Mouse (Mus musculus): ENCODE measurements around the gene Syngr2. TPM values are rescaled to one million over a fixed set of nuclear protein-coding genes. Genes with fewer than 3 reads are reported as not detected.
A peak's percentile ranks its signal among the peaks of the same experiment; 100 is the strongest.

Syngr2 gene
- polyA plus RNA-seq, 1 experiment: 188 TPM

GRCm38 (mm10) chr11:117766275-117766674 lies 43.2 kb upstream of the Syngr2 start:
- H3K36me3 ChIP-seq (ENCODE audit: control insufficient read depth, insufficient read depth, low read length): peaks cover 45% of the 10 kb centered on the region
- no peaks in the 10 kb centered on the region for H3K27me3 ChIP-seq (ENCODE audit: control insufficient read depth, insufficient read depth, low read length)
- no peak overlapping the region for H3K4me3 ChIP-seq (ENCODE audit: extremely low read depth, insufficient read depth, insufficient read length)
- 91% methylated on average over 3 of the region's 3 CpGs for WGBS
- H3K4me1 ChIP-seq (ENCODE audit: control insufficient read depth, insufficient read depth, insufficient read length): peaks cover 4% of the 10 kb centered on the region; the same call in 1 of the 2 replicates
- H3K27ac ChIP-seq (ENCODE audit: insufficient read depth, low read length): no peak overlapping the region
- TF ChIP-seq POLR2A (IDR thresholded peaks at IDR 0.05; ENCODE audit: low read depth, low read length): no peak
- no peak for TF ChIP-seq CTCF (IDR thresholded peaks at IDR 0.05; ENCODE audit: extremely low read depth, insufficient read depth, insufficient read length, insufficient replicate concordance)
- DNase-seq (ENCODE audit: low read depth in 1 of 2, low spot score in 2 of 2): no peak

GRCm38 (mm10) chr11:117768725-117769682 lies 40.5 kb upstream of the Syngr2 start:
- WGBS: 89% methylated on average over 20 of the region's 20 CpGs
- Histone ChIP-seq H3K4me3 (ENCODE audit: extremely low read depth, insufficient read depth, insufficient read length) (no peak overlapping the region), H3K36me3 (ENCODE audit: control insufficient read depth, insufficient read depth, low read length) (peaks cover 57% of the 10 kb centered on the region), H3K27ac (ENCODE audit: insufficient read depth, low read length) (no peak overlapping the region), H3K27me3 (ENCODE audit: control insufficient read depth, insufficient read depth, low read length) (no peaks in the 10 kb centered on the region), H3K4me1 (ENCODE audit: control insufficient read depth, insufficient read depth, insufficient read length) (no peaks in the 10 kb centered on the region; the same call in 1 of the 2 replicates)
- TF ChIP-seq CTCF (IDR thresholded peaks at IDR 0.05; ENCODE audit: extremely low read depth, insufficient read depth, insufficient read length, insufficient replicate concordance) (no peak), POLR2A (IDR thresholded peaks at IDR 0.05; ENCODE audit: low read depth, low read length) (no peak)
- peak in 1 of 2 experiments; percentile 3 for DNase-seq (ENCODE audit: low read depth in 1 of 2, low spot score in 2 of 2)

- Histone ChIP-seq H3K36me3 (ENCODE audit: control insufficient read depth, insufficient read depth, low read length) (peaks cover 58% of the 10 kb centered on the region), H3K4me1 (ENCODE audit: control insufficient read depth, insufficient read depth, insufficient read length) (no peaks in the 10 kb centered on the region; the same call in 1 of the 2 replicates), H3K27ac (ENCODE audit: insufficient read depth, low read length) (no peak overlapping the region), H3K27me3 (ENCODE audit: control insufficient read depth, insufficient read depth, low read length) (no peaks in the 10 kb centered on the region), H3K4me3 (ENCODE audit: extremely low read depth, insufficient read depth, insufficient read length) (no peak overlapping the region)
- 93% methylated on average over 7 of the region's 7 CpGs for WGBS
- TF ChIP-seq CTCF (IDR thresholded peaks at IDR 0.05; ENCODE audit: extremely low read depth, insufficient read depth, insufficient read length, insufficient replicate concordance) (no peak), POLR2A (IDR thresholded peaks at IDR 0.05; ENCODE audit: low read depth, low read length) (no peak)
- DNase-seq (ENCODE audit: low read depth in 1 of 2, low spot score in 2 of 2): no peak
Measured at GRCm38 (mm10) chr11:117769683-117770047, 39.8 kb upstream of the Syngr2 start.

DNA sequence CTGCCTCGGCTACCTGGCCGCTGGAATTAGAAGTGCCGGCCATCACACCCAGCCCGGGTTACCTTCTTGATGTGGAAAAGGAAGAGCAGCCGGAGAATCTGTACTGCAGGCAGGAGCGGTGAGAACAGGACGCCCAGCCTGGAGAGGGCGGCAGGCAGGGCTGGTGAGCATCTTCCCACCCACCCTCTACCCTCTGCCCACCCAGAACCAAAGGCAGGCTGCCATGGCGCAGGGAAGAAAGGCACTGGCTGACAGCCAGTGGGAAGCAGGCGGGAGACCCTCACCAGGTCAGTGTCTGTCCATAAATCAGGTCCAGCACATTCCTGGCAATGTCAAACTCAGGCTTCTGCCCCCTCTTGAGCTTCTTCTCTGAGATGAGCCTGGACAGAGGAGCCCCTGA lies 39.1 kb upstream of the Syngr2 start:
- no peak overlapping the region for H3K27ac ChIP-seq (ENCODE audit: insufficient read depth, low read length)
- no peak overlapping the region for H3K4me3 ChIP-seq (ENCODE audit: extremely low read depth, insufficient read depth, insufficient read length)
- no peaks in the 10 kb centered on the region for H3K27me3 ChIP-seq (ENCODE audit: control insufficient read depth, insufficient read depth, low read length)
- TF ChIP-seq POLR2A (IDR thresholded peaks at IDR 0.05; ENCODE audit: low read depth, low read length) (no peak), CTCF (IDR thresholded peaks at IDR 0.05; ENCODE audit: extremely low read depth, insufficient read depth, insufficient read length, insufficient replicate concordance) (no peak)
- 97% methylated on average over 10 of the region's 10 CpGs for WGBS
- DNase-seq (ENCODE audit: low read depth in 1 of 2, low spot score in 2 of 2): no peak
- peaks cover 58% of the 10 kb centered on the region for H3K36me3 ChIP-seq (ENCODE audit: control insufficient read depth, insufficient read depth, low read length)
- no peaks in the 10 kb centered on the region; the same call in 1 of the 2 replicates for H3K4me1 ChIP-seq (ENCODE audit: control insufficient read depth, insufficient read depth, insufficient read length)

GRCm38 (mm10) chr11:117772352-117772751 lies 37.1 kb upstream of the Syngr2 start:
- Histone ChIP-seq H3K4me1 (ENCODE audit: control insufficient read depth, insufficient read depth, insufficient read length) (peaks cover 6% of the 10 kb centered on the region; the same call in 1 of the 2 replicates), H3K36me3 (ENCODE audit: control insufficient read depth, insufficient read depth, low read length) (peaks cover 60% of the 10 kb centered on the region), H3K27me3 (ENCODE audit: control insufficient read depth, insufficient read depth, low read length) (no peaks in the 10 kb centered on the region), H3K4me3 (ENCODE audit: extremely low read depth, insufficient read depth, insufficient read length) (no peak overlapping the region), H3K27ac (ENCODE audit: insufficient read depth, low read length) (no peak overlapping the region; the same call in 1 of the 2 replicates)
- DNase-seq (ENCODE audit: low read depth in 1 of 2, low spot score in 2 of 2): no peak
- no peak for TF ChIP-seq CTCF (IDR thresholded peaks at IDR 0.05; ENCODE audit: extremely low read depth, insufficient read depth, insufficient read length, insufficient replicate concordance)
- TF ChIP-seq POLR2A (IDR thresholded peaks at IDR 0.05; ENCODE audit: low read depth, low read length): no peak
- WGBS: 79% methylated on average over 7 of the region's 7 CpGs

- H3K27me3 ChIP-seq (ENCODE audit: control insufficient read depth, insufficient read depth, low read length): no peaks in the 10 kb centered on the region
- H3K4me1 ChIP-seq (ENCODE audit: control insufficient read depth, insufficient read depth, insufficient read length): peaks cover 18% of the 10 kb centered on the region; the same call in 1 of the 2 replicates
- TF ChIP-seq CTCF (IDR thresholded peaks at IDR 0.05; ENCODE audit: extremely low read depth, insufficient read depth, insufficient read length, insufficient replicate concordance): no peak
- no peak for TF ChIP-seq POLR2A (IDR thresholded peaks at IDR 0.05; ENCODE audit: low read depth, low read length)
- H3K4me3 ChIP-seq (ENCODE audit: extremely low read depth, insufficient read depth, insufficient read length): no peak overlapping the region
- DNase-seq (ENCODE audit: low read depth in 1 of 2, low spot score in 2 of 2): no peak
- 94% methylated on average over 10 of the region's 10 CpGs for WGBS
- H3K36me3 ChIP-seq (ENCODE audit: control insufficient read depth, insufficient read depth, low read length): peaks cover 57% of the 10 kb centered on the region
- no peak overlapping the region for H3K27ac ChIP-seq (ENCODE audit: insufficient read depth, low read length)
Measured at GRCm38 (mm10) chr11:117774925-117775324, 34.5 kb upstream of the Syngr2 start.

Data from spleen, adult 2 months (tissue).